Mouse (Mus musculus): ENCODE measurements around the gene Shb. TPM values are rescaled to one million over a fixed set of nuclear protein-coding genes. Genes with fewer than 3 reads are reported as not detected.

Gene Shb
- total and polyA plus RNA-seq, 2 experiments from 2014 or later = 8.6 to 32.6 TPM

DNA sequence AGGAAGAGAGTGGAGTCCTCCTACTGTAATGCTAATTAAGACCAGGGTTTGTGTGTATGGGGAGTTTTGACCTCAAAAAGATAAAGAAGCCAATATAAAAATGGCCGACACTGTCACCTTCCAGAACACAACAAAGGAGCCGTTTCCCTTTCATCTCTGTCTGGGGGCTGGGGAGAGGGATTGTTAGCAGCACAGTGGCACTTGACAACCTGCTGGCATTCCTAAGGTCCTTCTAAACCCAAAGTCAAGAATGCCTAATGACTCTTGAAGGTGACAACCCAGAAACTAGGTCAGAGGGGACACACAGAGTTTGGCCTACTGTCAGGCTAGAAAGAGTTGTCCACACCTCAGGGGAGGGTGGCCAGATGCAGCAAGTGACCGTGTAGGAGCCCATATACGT is 20.3 kb upstream of the Shb start:
- DNase-seq (no peak), ATAC-seq (no peak)

DNA sequence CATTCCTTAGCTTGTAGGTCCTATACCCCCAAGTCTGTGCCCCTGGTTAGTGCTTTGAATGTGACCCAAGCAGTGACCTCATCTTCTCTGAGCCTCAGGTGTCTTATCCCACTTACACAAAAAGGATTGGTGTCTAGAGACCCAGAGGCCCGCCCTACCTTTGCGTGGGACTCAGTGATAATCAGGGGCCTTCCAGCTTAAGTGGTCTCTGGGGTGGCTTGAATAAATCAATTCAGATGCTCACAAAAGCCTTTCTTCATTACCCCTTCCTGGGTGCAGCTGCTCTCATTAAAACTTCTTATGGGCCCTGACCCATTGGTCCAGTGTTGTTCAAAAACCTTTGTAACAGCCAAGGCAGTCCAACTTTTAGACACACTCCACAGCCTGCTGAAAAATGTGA is 18.7 kb upstream of the Shb start:
- Histone ChIP-seq H3K4me2 (ENCODE audit: low read depth) (no peak overlapping the region), H3K9me3 (ENCODE audit: low read length) (no peaks in the 10 kb centered on the region), H3K4me1 (ENCODE audit: insufficient read depth) (no peaks in the 10 kb centered on the region), H3K4me3 (ENCODE audit: low read depth, low read length) (no peak overlapping the region), H3K9ac (no peak overlapping the region), H3K36me3 (ENCODE audit: insufficient read depth) (no peaks in the 10 kb centered on the region), H3K27me3 (ENCODE audit: insufficient read depth, low read length) (no peaks in the 10 kb centered on the region), H3K27ac (ENCODE audit: low read depth, low read length) (no peak overlapping the region)
- 10% methylated on average over 2 of the region's 2 CpGs for WGBS
- DNase-seq (no peak), ATAC-seq (no peak)
- no peak for TF ChIP-seq CTCF (IDR thresholded peaks at IDR 0.05; ENCODE audit: low read depth)

More for the DNA sequence above, 20.3 kb upstream of the Shb start:
- Histone ChIP-seq H3K36me3 (ENCODE audit: insufficient read depth) (no peaks in the 10 kb centered on the region), H3K4me2 (ENCODE audit: low read depth) (no peak overlapping the region), H3K27ac (ENCODE audit: low read depth, low read length) (no peak overlapping the region), H3K4me1 (ENCODE audit: insufficient read depth) (no peaks in the 10 kb centered on the region), H3K9ac (no peak overlapping the region), H3K9me3 (ENCODE audit: low read length) (no peaks in the 10 kb centered on the region), H3K27me3 (ENCODE audit: insufficient read depth, low read length) (no peaks in the 10 kb centered on the region), H3K4me3 (ENCODE audit: low read depth, low read length) (no peak overlapping the region)
- TF ChIP-seq CTCF (IDR thresholded peaks at IDR 0.05; ENCODE audit: low read depth) = no peak
- 52% methylated on average over 4 of the region's 4 CpGs for WGBS

DNA sequence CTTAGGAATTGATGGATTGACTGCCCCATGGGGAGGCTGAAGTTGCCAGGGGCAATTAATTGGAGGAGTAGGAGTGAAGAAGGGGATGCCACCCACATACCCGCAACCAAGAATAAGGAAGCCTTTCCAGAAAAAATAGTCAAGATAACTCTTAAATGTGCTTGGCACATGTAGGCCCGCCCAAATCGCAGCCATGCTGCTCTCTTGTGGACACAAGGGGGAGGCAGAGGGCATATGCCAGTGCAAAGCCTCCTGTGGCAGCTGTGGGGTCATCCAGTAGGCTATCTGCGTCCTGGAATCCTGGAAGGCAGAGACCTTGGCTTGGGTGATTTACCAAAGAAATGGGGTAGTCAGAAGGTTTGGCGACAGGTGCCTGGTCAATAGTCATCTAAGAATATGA is 17.2 kb upstream of the Shb start:
- no peaks in the 10 kb centered on the region for H3K9me3 ChIP-seq (ENCODE audit: low read length)
- no peak overlapping the region for H3K4me2 ChIP-seq (ENCODE audit: low read depth)
- no peaks in the 10 kb centered on the region for H3K27me3 ChIP-seq (ENCODE audit: insufficient read depth, low read length)
- ATAC-seq (no peak), DNase-seq (no peak)
- H3K9ac ChIP-seq = no peak overlapping the region
- peak; percentile 55 for TF ChIP-seq CTCF (IDR thresholded peaks at IDR 0.05; ENCODE audit: low read depth)
- WGBS = 78% methylated on average over 5 of the region's 5 CpGs
- no peaks in the 10 kb centered on the region for H3K4me1 ChIP-seq (ENCODE audit: insufficient read depth)
- no peak overlapping the region for H3K27ac ChIP-seq (ENCODE audit: low read depth, low read length)
- no peak overlapping the region for H3K4me3 ChIP-seq (ENCODE audit: low read depth, low read length)
- H3K36me3 ChIP-seq (ENCODE audit: insufficient read depth) = no peaks in the 10 kb centered on the region

DNA sequence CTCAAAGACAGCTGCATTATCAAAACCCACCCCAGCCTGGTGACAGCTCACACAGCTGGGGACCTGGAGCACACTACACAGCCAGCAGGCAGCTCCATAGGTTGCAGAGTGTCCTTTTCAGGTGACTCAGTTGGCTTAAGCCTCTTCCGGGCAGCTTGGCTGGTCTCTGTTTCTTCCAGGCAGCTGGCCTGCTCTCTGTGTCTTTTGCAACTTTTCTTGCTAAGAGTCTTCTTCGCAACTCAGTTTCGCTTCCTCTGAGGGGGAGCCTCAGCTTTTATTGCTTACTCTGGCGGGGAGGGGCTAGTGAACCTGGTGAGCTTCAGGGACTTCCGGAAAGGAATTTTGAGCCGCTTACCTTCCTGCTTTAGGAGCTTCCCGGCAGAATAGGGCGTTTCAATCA is 13.6 kb upstream of the Shb start:
- Histone ChIP-seq H3K4me3 (ENCODE audit: low read depth, low read length) (no peak overlapping the region), H3K36me3 (ENCODE audit: insufficient read depth) (no peaks in the 10 kb centered on the region), H3K27me3 (ENCODE audit: insufficient read depth, low read length) (no peaks in the 10 kb centered on the region), H3K4me1 (ENCODE audit: insufficient read depth) (no peaks in the 10 kb centered on the region), H3K9me3 (ENCODE audit: low read length) (no peaks in the 10 kb centered on the region), H3K27ac (ENCODE audit: low read depth, low read length) (no peak overlapping the region), H3K9ac (no peak overlapping the region), H3K4me2 (ENCODE audit: low read depth) (no peak overlapping the region)
- no peak for TF ChIP-seq CTCF (IDR thresholded peaks at IDR 0.05; ENCODE audit: low read depth)
- ATAC-seq = no peak
- DNase-seq = no peak
- 61% methylated on average over 8 of the region's 8 CpGs for WGBS

DNA sequence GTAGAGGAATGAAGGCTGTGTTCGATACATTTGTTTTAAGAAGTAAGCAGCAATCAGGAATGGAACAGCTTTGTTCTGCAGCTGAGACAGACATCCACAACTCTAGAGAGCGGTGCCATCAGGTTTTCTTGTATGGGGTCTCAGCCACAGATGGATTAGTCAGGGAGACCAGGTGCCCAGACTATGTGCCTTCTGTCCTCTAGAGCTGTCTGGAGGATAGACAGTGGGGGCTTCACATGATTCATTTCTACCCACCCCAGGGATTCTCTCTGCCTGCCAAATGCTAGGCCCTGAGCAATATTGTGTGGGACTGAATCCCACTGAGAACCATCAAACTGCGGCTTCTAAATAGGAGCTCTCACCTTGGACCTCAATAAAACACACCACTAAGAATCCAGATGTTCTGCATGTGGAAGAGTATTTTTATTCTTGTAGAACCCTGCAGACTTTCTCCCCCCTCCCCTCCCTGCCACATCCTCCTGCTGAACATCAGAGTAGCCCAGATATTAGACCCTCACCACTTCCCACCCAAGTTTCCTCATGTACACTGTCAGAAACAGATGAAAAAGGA is 11.3 kb upstream of the Shb start:
- no peak overlapping the region for H3K4me2 ChIP-seq (ENCODE audit: low read depth)
- H3K9ac ChIP-seq = no peak overlapping the region
- no peaks in the 10 kb centered on the region for H3K27me3 ChIP-seq (ENCODE audit: insufficient read depth, low read length)
- no peak for ATAC-seq
- no peaks in the 10 kb centered on the region for H3K9me3 ChIP-seq (ENCODE audit: low read length)
- H3K27ac ChIP-seq (ENCODE audit: low read depth, low read length) = no peak overlapping the region
- no peaks in the 10 kb centered on the region for H3K36me3 ChIP-seq (ENCODE audit: insufficient read depth)
- H3K4me1 ChIP-seq (ENCODE audit: insufficient read depth) = no peaks in the 10 kb centered on the region
- WGBS = 83% methylated on average over 3 of the region's 3 CpGs
- no peak for TF ChIP-seq CTCF (IDR thresholded peaks at IDR 0.05; ENCODE audit: low read depth)
- peak; percentile 43 for DNase-seq
- H3K4me3 ChIP-seq (ENCODE audit: low read depth, low read length) = no peak overlapping the region

DNA sequence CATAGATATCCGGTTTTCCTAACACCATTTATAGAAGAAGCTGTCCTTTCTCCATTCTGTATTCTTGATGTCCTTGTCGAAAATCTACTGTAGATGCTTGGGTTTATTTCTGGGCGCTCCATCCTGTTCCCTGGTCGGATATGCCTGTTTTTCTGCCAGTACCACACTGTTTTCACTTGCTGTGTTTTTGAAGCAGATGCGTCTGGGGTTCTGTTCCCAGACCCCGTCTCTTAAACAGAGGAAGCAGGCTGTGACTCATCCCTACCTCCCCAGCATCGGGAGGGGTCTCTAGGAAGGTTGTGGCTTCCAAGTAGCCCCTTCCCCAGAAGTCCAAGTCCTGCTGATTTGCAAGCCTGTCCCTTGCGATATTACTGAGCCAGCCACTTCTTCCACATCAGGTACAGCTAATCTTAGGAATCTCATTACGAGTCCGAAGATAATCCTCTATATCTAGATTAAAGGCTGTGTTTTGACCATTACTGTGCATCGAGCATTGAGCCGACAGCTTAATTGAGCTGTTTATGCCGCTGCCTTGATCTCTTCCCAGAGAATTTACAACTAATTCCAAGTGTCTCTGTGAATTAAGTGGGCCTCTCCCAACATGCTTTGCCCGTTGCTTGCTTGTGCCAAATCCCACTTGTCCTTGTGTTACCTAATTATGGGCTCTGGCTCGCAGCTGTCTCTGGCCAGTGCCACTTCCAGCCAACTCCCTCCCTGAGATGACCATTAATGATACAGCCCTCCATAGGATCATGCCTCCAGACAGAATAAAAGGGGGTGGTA is 8.1 kb upstream of the Shb start:
- no peak for TF ChIP-seq CTCF (IDR thresholded peaks at IDR 0.05; ENCODE audit: low read depth)
- no peak overlapping the region for H3K4me3 ChIP-seq (ENCODE audit: low read depth, low read length)
- H3K27ac ChIP-seq (ENCODE audit: low read depth, low read length) = no peak overlapping the region
- H3K9ac ChIP-seq = no peak overlapping the region
- peak; percentile 52 for DNase-seq
- H3K36me3 ChIP-seq (ENCODE audit: insufficient read depth) = no peaks in the 10 kb centered on the region
- H3K9me3 ChIP-seq (ENCODE audit: low read length) = no peaks in the 10 kb centered on the region
- no peaks in the 10 kb centered on the region for H3K4me1 ChIP-seq (ENCODE audit: insufficient read depth)
- 30% methylated on average over 15 of the region's 15 CpGs for WGBS
- no peak overlapping the region for H3K4me2 ChIP-seq (ENCODE audit: low read depth)
- ATAC-seq = 0 out of 2 replicates have a peak, but pooled peaks have one; percentile 12
- no peaks in the 10 kb centered on the region for H3K27me3 ChIP-seq (ENCODE audit: insufficient read depth, low read length)

DNA sequence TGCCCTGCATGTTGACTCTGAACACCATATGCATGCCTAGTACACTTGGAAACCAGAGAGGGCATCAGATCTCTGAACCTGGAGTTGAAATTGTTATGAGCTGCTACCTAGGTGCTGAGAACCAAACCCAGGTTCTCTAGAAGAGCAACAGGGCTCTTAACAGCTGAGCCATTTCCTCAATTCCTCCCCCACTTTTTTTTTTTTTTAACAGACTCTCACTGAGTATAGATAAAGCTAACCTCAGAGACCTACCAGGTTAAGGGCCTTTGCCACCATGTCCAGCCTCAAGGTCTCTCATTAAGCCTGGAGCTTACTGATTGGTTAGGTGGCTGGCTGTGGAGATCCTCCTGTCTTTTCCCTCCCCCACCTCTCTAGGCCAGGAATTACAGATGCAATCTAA is 6.9 kb upstream of the Shb start:
- no peak overlapping the region for H3K27ac ChIP-seq (ENCODE audit: low read depth, low read length)
- DNase-seq = no peak
- no peak overlapping the region for H3K4me3 ChIP-seq (ENCODE audit: low read depth, low read length)
- H3K9ac ChIP-seq = no peak overlapping the region
- no peak overlapping the region for H3K4me2 ChIP-seq (ENCODE audit: low read depth)
- no peaks in the 10 kb centered on the region for H3K27me3 ChIP-seq (ENCODE audit: insufficient read depth, low read length)
- no peak for ATAC-seq
- no peaks in the 10 kb centered on the region for H3K36me3 ChIP-seq (ENCODE audit: insufficient read depth)
- no peaks in the 10 kb centered on the region for H3K9me3 ChIP-seq (ENCODE audit: low read length)
- TF ChIP-seq CTCF (IDR thresholded peaks at IDR 0.05; ENCODE audit: low read depth) = no peak
- no peaks in the 10 kb centered on the region for H3K4me1 ChIP-seq (ENCODE audit: insufficient read depth)

All from forebrain, postnatal 0 days (tissue).